Comparison of ENCODE assay signal across 10 mouse cellular contexts in genomic region chr16:40466596-40466995, GRCm38 (mm10).
DNase-seq lines count a peak whose midpoint lies in the region; ATAC-seq and TF ChIP-seq lines count a peak whose summit lies in the region.
"Had no signal": no experiment of that assay in that cellular context is flagged by ENCODE, and none has a peak within 500 bp of the region (broad histone marks: within the 10 kb centered on the region; RNA-seq: fewer than 3 reads in every experiment).

No protein-coding gene starts in this region.

- H3K4me3 ChIP-seq in thymus, adult 2 months (ENCODE audit: control insufficient read depth, insufficient read depth, low read length): no peak overlapping the region
- H3K4me3 ChIP-seq: embryonic facial prominence, embryonic 15.5 days had no signal

- 27% methylated on average over 8 of the region's 8 CpGs for WGBS in thymus, adult 2 months

- H3K4me1 ChIP-seq in thymus, adult 2 months (replicated peaks; ENCODE audit: control insufficient read depth, insufficient read depth, low read length): no peaks in the 10 kb centered on the region
- H3K4me1 ChIP-seq: embryonic facial prominence, embryonic 15.5 days had no signal

- no peak for ATAC-seq in cerebellum, adult (ENCODE audit: insufficient number of reproducible peaks, low FRiP score, low TSS enrichment)

- H3K27ac ChIP-seq in thymus, adult 2 months (ENCODE audit: control insufficient read depth, insufficient read depth, low read length): no peak overlapping the region
- H3K27ac ChIP-seq: embryonic facial prominence, embryonic 15.5 days had no signal

- no peaks in the 10 kb centered on the region for H3K36me3 ChIP-seq in thymus, adult 2 months (ENCODE audit: control insufficient read depth, insufficient read depth, low read length)
- H3K36me3 ChIP-seq: embryonic facial prominence, embryonic 15.5 days had no signal

- TF ChIP-seq CTCF in thymus, adult 2 months (IDR thresholded peaks at IDR 0.05; ENCODE audit: borderline replicate concordance, control insufficient read depth, extremely low read depth, insufficient read depth, low read length, poor library complexity): no peak

- H3K27me3 ChIP-seq in thymus, adult 2 months (ENCODE audit: control insufficient read depth, insufficient read depth, low read length): no peaks in the 10 kb centered on the region
- H3K27me3 ChIP-seq: CH12.LX; embryonic facial prominence, embryonic 15.5 days had no signal

- DNase-seq in cerebellum, adult 9-10 months: peak; percentile 31
- DNase-seq in left cerebral cortex, adult 18-20 months (ENCODE audit: low spot score in 2 of 2): peak; percentile 16 to 45
- no peak for DNase-seq in left cerebral cortex, adult 11 months (ENCODE audit: low spot score)
- peak; percentile 17 for DNase-seq in R1 (ENCODE audit: low read depth, low spot score)
- DNase-seq in hindlimb bud, embryonic 11.5 days (ENCODE audit: extremely low spot score, low read depth, low spot score): peak; percentile 2
- DNase-seq in right cerebral cortex, postnatal 10 days (ENCODE audit: low spot score in 2 of 2): peak; percentile 35 to 56
- no peak for DNase-seq in thymus, adult 2 months

- no peak for TF ChIP-seq POLR2A in thymus, adult 2 months (IDR thresholded peaks at IDR 0.05; ENCODE audit: control insufficient read depth, extremely low read depth, insufficient read depth, low read length, poor library complexity)

Comparison
In these comparisons a context has a peak if more than half of its experiments do, and no peak if none do; other contexts are left out.
1. DNase-seq: peak in cerebellum, adult 9-10 months (single experiment), left cerebral cortex, adult 18-20 months (2 of 2), R1 (single experiment), hindlimb bud, embryonic 11.5 days (single experiment) and right cerebral cortex, postnatal 10 days (2 of 2); none in left cerebral cortex, adult 11 months (single experiment) and thymus, adult 2 months (single experiment).